In genomic region chr10:122970188-122970587, GRCm38 (mm10) we compare ENCODE assay signal across 24 mouse cellular contexts.
"Had no signal": no experiment of that assay in that cellular context is flagged by ENCODE, and none has a peak within 500 bp of the region (broad histone marks: within the 10 kb centered on the region; RNA-seq: fewer than 3 reads in every experiment).

No protein-coding gene starts in this region.

- H3K4me1 ChIP-seq: heart, embryonic 10.5 days; hindbrain, embryonic 10.5 days; intestine, embryonic 15.5 days; liver, embryonic 12.5 days had no signal

- DNase-seq: gastrocnemius, postnatal 14 days; gastrocnemius, postnatal 36 days; heart, adult 18-20 months; heart, postnatal 10 days; heart, postnatal 4 days; kidney, adult 18-20 months; kidney, adult 8-10 months; kidney, postnatal 10 days; kidney, postnatal 36 days; layer of hippocampus, adult 9-11 months; layer of hippocampus, postnatal 36 days; left cerebral cortex, postnatal 4 days had no signal

- H3K4me2 ChIP-seq: heart, embryonic 12.5 days; hindbrain, embryonic 12.5 days; hindbrain, embryonic 14.5 days; intestine, embryonic 15.5 days; limb, embryonic 13.5 days; limb, embryonic 15.5 days; liver, embryonic 12.5 days had no signal

- H3K9ac ChIP-seq: heart, embryonic 12.5 days; hindbrain, embryonic 12.5 days; hindbrain, embryonic 14.5 days; intestine, embryonic 15.5 days; limb, embryonic 13.5 days; limb, embryonic 15.5 days; liver, embryonic 12.5 days had no signal

- H3K27ac ChIP-seq: heart, embryonic 10.5 days; hindbrain, embryonic 10.5 days; hindbrain, embryonic 12.5 days; hindbrain, embryonic 14.5 days; intestine, embryonic 15.5 days; limb, embryonic 13.5 days; limb, embryonic 15.5 days; liver, embryonic 12.5 days had no signal

- H3K9me3 ChIP-seq: heart, embryonic 10.5 days; heart, embryonic 12.5 days; hindbrain, embryonic 12.5 days; intestine, embryonic 15.5 days; limb, embryonic 13.5 days; limb, embryonic 15.5 days; liver, embryonic 12.5 days had no signal

- ATAC-seq: hindbrain, embryonic 16.5 days; inflammation-experienced regulatory T-cells, adult 6 months; intestine, embryonic 15.5 days; intestine, postnatal 0 days; liver, embryonic 12.5 days had no signal

- H3K36me3 ChIP-seq: heart, embryonic 10.5 days; heart, embryonic 12.5 days; hindbrain, embryonic 10.5 days; hindbrain, embryonic 12.5 days; intestine, embryonic 15.5 days; limb, embryonic 13.5 days; limb, embryonic 15.5 days; liver, embryonic 12.5 days had no signal

- H3K4me3 ChIP-seq: heart, embryonic 10.5 days; heart, embryonic 12.5 days; hindbrain, embryonic 10.5 days; hindbrain, embryonic 12.5 days; intestine, embryonic 15.5 days; limb, embryonic 13.5 days; limb, embryonic 15.5 days; liver, embryonic 12.5 days had no signal

- H3K27me3 ChIP-seq: heart, embryonic 12.5 days; hindbrain, embryonic 12.5 days; intestine, embryonic 15.5 days; limb, embryonic 13.5 days; limb, embryonic 15.5 days had no signal
